Mouse (Mus musculus) lung, adult 2 months (tissue): Measurements from ENCODE around the gene Nek4. TPM values are rescaled to one million over a fixed set of nuclear protein-coding genes. Genes with fewer than 3 reads are reported as not detected.

Source experiments
- DNase-seq: peaks from one replicate; pipeline ENCODE4 v3.0.0; 2022
- H3K4me1 ChIP-seq: fragments of 200-500 bp; 2 replicates; pipeline ENCODE4 v1.6.1; 2011; ENCODE audit warnings: low read length; ENCODE audit not compliant: control insufficient read depth, insufficient read depth
- H3K4me3 ChIP-seq: fragments of 200-500 bp; replicated peaks from 2 replicates; pipeline ENCODE3; 2011; ENCODE audit warnings: low read depth, mild to moderate bottlenecking, control low read depth, low read length; ENCODE audit errors: extremely low read depth
- CTCF ChIP-seq: fragments of 200-500 bp; IDR thresholded peaks from 2 replicates; pipeline ENCODE4 v1.5.1; 2011; ENCODE audit warnings: mild to moderate bottlenecking, low read length, control low read depth; ENCODE audit not compliant: insufficient read depth
- POLR2A ChIP-seq: fragments of 200-500 bp; IDR thresholded peaks from 2 replicates; pipeline ENCODE4 v1.6.1; 2011; ENCODE audit warnings: low read depth, mild to moderate bottlenecking, control low read depth, low read length, borderline replicate concordance; ENCODE audit errors: extremely low read depth
- WGBS: fragments of 180-500 bp; shearing (Covaris S2); methylation state at CpG from one replicate; pipeline ENCODE4 v1.1.7; 2018; 5-methylcytosine and 5-hydroxymethylcytosine counted together
- polyA plus RNA-seq: library from polyadenylated mRNA; depleted of rRNA; stranded (reverse); fragments of >200 nt; gene quantifications from 2 replicates; pipeline ENCODE4 v1.2.3, GENCODE M21; 2012

Nek4 gene
- polyA plus RNA-seq, 1 experiment = 3.8 TPM

- WGBS = 88% methylated on average over 10 of the region's 10 CpGs
- Histone ChIP-seq H3K4me3 (no peak overlapping the region), H3K4me1 (peaks cover 3% of the 10 kb centered on the region)
- TF ChIP-seq POLR2A (no peak), CTCF (no peak)
- DNase-seq = no peak
These were observed 1.2 kb upstream of the Nek4 start for GRCm38 (mm10) chr14:30949986-30950385.

GRCm38 (mm10) chr14:30958517-30958916 is 7.3 kb downstream of the Nek4 start:
- no peak for TF ChIP-seq POLR2A
- no peak for TF ChIP-seq CTCF
- DNase-seq = no peak
- WGBS = 75% methylated on average over 2 of the region's 2 CpGs

GRCm38 (mm10) chr14:30959031-30959430 is 7.9 kb downstream of the Nek4 start:
- no peak overlapping the region for H3K4me3 ChIP-seq
- no peak for DNase-seq
- WGBS = 68% methylated on average over 4 of the region's 4 CpGs
- no peaks in the 10 kb centered on the region for H3K4me1 ChIP-seq
- TF ChIP-seq CTCF (no peak), POLR2A (no peak)

More at GRCm38 (mm10) chr14:30958517-30958916, 7.3 kb downstream of the Nek4 start:
- Histone ChIP-seq H3K4me3 (no peak overlapping the region), H3K4me1 (no peaks in the 10 kb centered on the region)

- H3K4me3 ChIP-seq = no peak overlapping the region
- DNase-seq = no peak
- WGBS = 97% methylated on average over 1 of the region's 1 CpGs
- no peaks in the 10 kb centered on the region for H3K4me1 ChIP-seq
- TF ChIP-seq CTCF = no peak
- no peak for TF ChIP-seq POLR2A
These were observed 9.2 kb downstream of the Nek4 start for GRCm38 (mm10) chr14:30960366-30960765.

- TF ChIP-seq POLR2A (no peak), CTCF (no peak)
- Histone ChIP-seq H3K4me3 (no peak overlapping the region), H3K4me1 (no peaks in the 10 kb centered on the region)
- 65% methylated on average over 6 of the region's 6 CpGs for WGBS
- DNase-seq = no peak
These were observed 23.0 kb downstream of the Nek4 start for GRCm38 (mm10) chr14:30974204-30974603.

GRCm38 (mm10) chr14:30976222-30976621 is 25.0 kb downstream of the Nek4 start:
- no peak for DNase-seq
- TF ChIP-seq CTCF (no peak), POLR2A (no peak)
- Histone ChIP-seq H3K4me3 (no peak overlapping the region), H3K4me1 (no peaks in the 10 kb centered on the region)
- 70% methylated on average over 3 of the region's 3 CpGs for WGBS

- Histone ChIP-seq H3K4me3 (no peak overlapping the region), H3K4me1 (peaks cover 3% of the 10 kb centered on the region; the same call in 1 of the 2 replicates)
- TF ChIP-seq CTCF = no peak
- no peak for TF ChIP-seq POLR2A
- no peak for DNase-seq
These were observed 45.2 kb downstream of the Nek4 start for GRCm38 (mm10) chr14:30996417-30996816.

GRCm38 (mm10) chr14:31000356-31000755 is 49.2 kb downstream of the Nek4 start:
- peaks cover 3% of the 10 kb centered on the region; the same call in 1 of the 2 replicates for H3K4me1 ChIP-seq
- TF ChIP-seq POLR2A (no peak), CTCF (no peak)
- H3K4me3 ChIP-seq = peak overlapping the region; percentile 11
- DNase-seq = no peak
- WGBS = 41% methylated on average over 10 of the region's 10 CpGs

- no peak for DNase-seq
- under 1% methylated on average over 21 of the region's 21 CpGs for WGBS
- Histone ChIP-seq H3K4me3 (peak overlapping the region; percentile 100), H3K4me1 (peaks cover 3% of the 10 kb centered on the region; the same call in 1 of the 2 replicates)
- TF ChIP-seq POLR2A = no peak
- no peak for TF ChIP-seq CTCF
These were observed 49.7 kb downstream of the Nek4 start for GRCm38 (mm10) chr14:31000816-31001306.

GRCm38 (mm10) chr14:31001307-31002205 is 50.4 kb downstream of the Nek4 start, which contains the start of the genes Glt8d1 and Spcs1:
Glt8d1 (plus strand) TSS chr14:31001400.
Spcs1 (minus strand) TSS chr14:31001672.
- DNase-seq = peak; percentile 95
- peak within 1 kb of the TSS; percentile 100 for H3K4me3 ChIP-seq
- WGBS = under 1% methylated on average over 84 of the region's 84 CpGs
- H3K4me1 ChIP-seq = peaks cover 3% of the 10 kb centered on the region; the same call in 1 of the 2 replicates
- TF ChIP-seq POLR2A (peak; percentile 91), CTCF (no peak)
